Mouse (Mus musculus) megakaryocyte, embryonic 14.5 days (primary cell): ENCODE measurements around the gene Sft2d2. TPM values are rescaled to one million over a fixed set of nuclear protein-coding genes. Genes with fewer than 3 reads are reported as not detected.

Experiments used
- H3K27me3 ChIP-seq: replicated peaks from 2 replicates; pipeline ENCODE3; 2012; ENCODE audit warnings: inconsistent platforms
- H3K36me3 ChIP-seq: replicated peaks from 2 replicates; pipeline ENCODE3; 2012; ENCODE audit warnings: low read length, inconsistent platforms, mixed read lengths
- H3K4me1 ChIP-seq: 2 replicates; pipeline ENCODE4 v1.6.1; 2012; ENCODE audit warnings: inconsistent platforms
- H3K4me3 ChIP-seq: replicated peaks from 2 replicates; pipeline ENCODE3; 2012; ENCODE audit warnings: moderate library complexity, mild to moderate bottlenecking, inconsistent platforms
- H3K9me3 ChIP-seq: 2 replicates; pipeline ENCODE4 v1.6.1; 2012; ENCODE audit warnings: inconsistent platforms
- FLI1 ChIP-seq: IDR thresholded peaks from 2 replicates; pipeline ENCODE4 v1.6.1; 2012; ENCODE audit warnings: low read length, inconsistent platforms, mixed read lengths
- GATA1 ChIP-seq: IDR thresholded peaks from 3 replicates; pipeline ENCODE4 v1.6.1; 2012; ENCODE audit warnings: mixed read lengths, low read length, inconsistent platforms, borderline replicate concordance
- polyA plus RNA-seq: library from polyadenylated mRNA; stranded (reverse); fragments of >175 nt; gene quantifications from 2 replicates; pipeline ENCODE4 v1.2.3, GENCODE M21; 2012; ENCODE audit warnings: low replicate concordance; ENCODE audit not compliant: insufficient read depth

Gene Sft2d2
- polyA plus RNA-seq, 1 experiment = 1.7 TPM

GRCm38 (mm10) chr1:165203488-165204035, 9.3 kb upstream of the Sft2d2 start:
- TF ChIP-seq GATA1 = no peak
- no peak for TF ChIP-seq FLI1
- peaks cover 17% of the 10 kb centered on the region for H3K4me1 ChIP-seq

GRCm38 (mm10) chr1:165201445-165202012, 7.3 kb upstream of the Sft2d2 start:
- H3K36me3 ChIP-seq = no peaks in the 10 kb centered on the region
- H3K9me3 ChIP-seq = no peaks in the 10 kb centered on the region
- H3K4me3 ChIP-seq = no peak overlapping the region
- peaks cover 23% of the 10 kb centered on the region for H3K4me1 ChIP-seq
- peaks cover 3% of the 10 kb centered on the region for H3K27me3 ChIP-seq
- TF ChIP-seq FLI1 (no peak), GATA1 (no peak)

More at GRCm38 (mm10) chr1:165203488-165204035, 9.3 kb upstream of the Sft2d2 start:
- Histone ChIP-seq H3K36me3 (no peaks in the 10 kb centered on the region), H3K4me3 (no peak overlapping the region), H3K27me3 (peaks cover 3% of the 10 kb centered on the region), H3K9me3 (no peaks in the 10 kb centered on the region)

GRCm38 (mm10) chr1:165200748-165201147, 6.5 kb upstream of the Sft2d2 start:
- Histone ChIP-seq H3K4me3 (no peak overlapping the region), H3K36me3 (no peaks in the 10 kb centered on the region), H3K4me1 (peaks cover 23% of the 10 kb centered on the region), H3K9me3 (no peaks in the 10 kb centered on the region), H3K27me3 (peaks cover 3% of the 10 kb centered on the region)
- no peak for TF ChIP-seq FLI1
- TF ChIP-seq GATA1 = no peak

- Histone ChIP-seq H3K4me1 (peaks cover 31% of the 10 kb centered on the region), H3K27me3 (peaks cover 3% of the 10 kb centered on the region), H3K36me3 (no peaks in the 10 kb centered on the region), H3K9me3 (no peaks in the 10 kb centered on the region), H3K4me3 (no peak overlapping the region)
- TF ChIP-seq FLI1 (no peak), GATA1 (no peak)
Measured at GRCm38 (mm10) chr1:165199639-165200038, 5.4 kb upstream of the Sft2d2 start.

GRCm38 (mm10) chr1:165198951-165199350, 4.7 kb upstream of the Sft2d2 start:
- peaks cover 3% of the 10 kb centered on the region for H3K27me3 ChIP-seq
- no peak overlapping the region for H3K4me3 ChIP-seq
- TF ChIP-seq GATA1 = no peak
- no peak for TF ChIP-seq FLI1
- no peaks in the 10 kb centered on the region for H3K36me3 ChIP-seq
- H3K4me1 ChIP-seq = peaks cover 35% of the 10 kb centered on the region
- no peaks in the 10 kb centered on the region for H3K9me3 ChIP-seq

- no peak for TF ChIP-seq FLI1
- TF ChIP-seq GATA1 = no peak
- H3K4me3 ChIP-seq = no peak overlapping the region
- no peaks in the 10 kb centered on the region for H3K36me3 ChIP-seq
Measured at GRCm38 (mm10) chr1:165197875-165198274, 3.6 kb upstream of the Sft2d2 start.

GRCm38 (mm10) chr1:165195396-165195960, 1.2 kb upstream of the Sft2d2 start:
- no peaks in the 10 kb centered on the region for H3K9me3 ChIP-seq
- peaks cover 68% of the 10 kb centered on the region for H3K4me1 ChIP-seq
- TF ChIP-seq FLI1 (no peak), GATA1 (no peak)
- peaks cover 2% of the 10 kb centered on the region for H3K36me3 ChIP-seq
- H3K4me3 ChIP-seq = peak overlapping the region; percentile 94
- H3K27me3 ChIP-seq = peaks cover 3% of the 10 kb centered on the region

More at GRCm38 (mm10) chr1:165197875-165198274, 3.6 kb upstream of the Sft2d2 start:
- Histone ChIP-seq H3K4me1 (peaks cover 46% of the 10 kb centered on the region), H3K9me3 (no peaks in the 10 kb centered on the region), H3K27me3 (peaks cover 3% of the 10 kb centered on the region)

GRCm38 (mm10) chr1:165194662-165195013, 400 bp upstream of the Sft2d2 start:
- Histone ChIP-seq H3K27me3 (peaks cover 3% of the 10 kb centered on the region), H3K9me3 (no peaks in the 10 kb centered on the region), H3K36me3 (peaks cover 4% of the 10 kb centered on the region), H3K4me1 (peaks cover 75% of the 10 kb centered on the region), H3K4me3 (peak overlapping the region; percentile 94)
- TF ChIP-seq GATA1 (no peak), FLI1 (no peak)

- Histone ChIP-seq H3K4me1 (peaks cover 76% of the 10 kb centered on the region), H3K36me3 (peaks cover 7% of the 10 kb centered on the region), H3K4me3 (peak overlapping the region; percentile 94), H3K9me3 (no peaks in the 10 kb centered on the region), H3K27me3 (no peaks in the 10 kb centered on the region)
- no peak for TF ChIP-seq GATA1
- TF ChIP-seq FLI1 = no peak
Measured at GRCm38 (mm10) chr1:165193426-165193825, 812 bp downstream of the Sft2d2 start.

GRCm38 (mm10) chr1:165192714-165193264, 1.4 kb downstream of the Sft2d2 start:
- no peak for TF ChIP-seq GATA1
- no peak for TF ChIP-seq FLI1
- H3K4me3 ChIP-seq = peak overlapping the region; percentile 94
- peaks cover 11% of the 10 kb centered on the region for H3K36me3 ChIP-seq
- peaks cover 79% of the 10 kb centered on the region for H3K4me1 ChIP-seq
- H3K27me3 ChIP-seq = no peaks in the 10 kb centered on the region
- no peaks in the 10 kb centered on the region for H3K9me3 ChIP-seq
